Mouse (Mus musculus): ENCODE data around the gene Asb5.

DNA sequence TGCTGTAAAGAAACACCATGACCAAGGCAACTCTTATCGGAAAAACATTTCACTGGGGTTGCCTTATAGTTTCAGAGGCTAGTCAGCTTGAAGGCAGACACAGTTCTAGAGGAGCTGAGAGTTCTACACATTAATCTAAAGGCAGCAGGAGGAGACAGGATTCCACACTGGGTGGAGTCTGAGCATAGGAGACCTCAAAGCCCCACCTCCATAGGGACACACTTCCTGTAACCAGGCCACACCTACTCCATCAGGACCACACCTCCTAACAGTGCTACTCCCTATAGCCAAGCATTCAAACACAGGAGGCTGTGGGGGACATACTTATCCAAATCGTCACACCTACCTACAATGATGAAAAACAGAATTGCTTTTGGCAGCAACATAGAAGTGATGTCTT lies 3.8 kb upstream of the Asb5 start:
- TF ChIP-seq CTCF (IDR thresholded peaks at IDR 0.05; ENCODE audit: extremely low read depth, insufficient read depth, insufficient read length, insufficient replicate concordance) (no peak), POLR2A (IDR thresholded peaks at IDR 0.05; ENCODE audit: low read depth, low read length) (no peak)

Data from spleen, adult 2 months (tissue).